Mouse (Mus musculus) kidney, embryonic 16.5 days (tissue): ENCODE data around the gene Cpox. TPM values are rescaled to one million over a fixed set of nuclear protein-coding genes. Genes with fewer than 3 reads are reported as not detected.

Experiments
- microRNA-seq: library from miRNA; unstranded; fragments of <30 nt; microRNA quantifications from one replicate; pipeline ENCODE4, GENCODE M21; 2016
- polyA plus RNA-seq: library from polyadenylated mRNA; unstranded; fragments of >200 nt; fragmentation: Nextera tagmentation; extraction: Ambion mirVana; gene quantifications from 2 replicates; pipeline ENCODE4 v1.2.1, GENCODE M21; 2015

Cpox gene
- polyA plus RNA-seq, 1 experiment from 2014 or later: 34.5 TPM

Small RNA genes within 50 kb of the gene (microRNA-seq; reads per million reads assigned to microRNA genes)
- not detected for gene Gm27564

Other genes with a start within 250 kb of the Cpox start
- gene St3gal6, start 146.0 kb upstream of the Cpox start, polyA plus RNA-seq: 80.5 and 89.9 TPM in 2 replicates
- gene Gm813, start 53.3 kb upstream of the Cpox start, polyA plus RNA-seq: not detected in 2 replicates
- gene E330017A01Rik, start 31.6 kb upstream of the Cpox start, polyA plus RNA-seq: not detected in 2 replicates
- gene Gpr15, start 48.8 kb downstream of the Cpox start, polyA plus RNA-seq: not detected in 2 replicates
- gene Cldnd1, start 57.6 kb downstream of the Cpox start, polyA plus RNA-seq: 124 TPM in 2 replicates
- not detected in 2 replicates for gene Olfr172, start 92.9 kb downstream of the Cpox start, polyA plus RNA-seq
- gene Olfr173, start 130.0 kb downstream of the Cpox start, polyA plus RNA-seq: not detected in 2 replicates
- not detected in 2 replicates for gene Olfr175-ps1, start 156.5 kb downstream of the Cpox start, polyA plus RNA-seq
- gene Olfr177, start 204.5 kb downstream of the Cpox start, polyA plus RNA-seq: not detected in 2 replicates
- not detected in 2 replicates for gene Olfr178, start 221.8 kb downstream of the Cpox start, polyA plus RNA-seq